7 mouse cellular contexts compared by ENCODE assay signal in genomic region chr5:135933222-135933899, GRCm38 (mm10). TPM values are rescaled to one million over a fixed set of nuclear protein-coding genes. Genes with fewer than 3 reads are reported as not detected.
DNase-seq lines count a peak whose midpoint lies in the region; ATAC-seq and TF ChIP-seq lines count a peak whose summit lies in the region.

No protein-coding gene starts in this region.

- ATAC-seq in lung, embryonic 16.5 days (ENCODE audit: low read depth) = no peak
- no peak for ATAC-seq in limb, embryonic 12.5 days (ENCODE audit: insufficient number of reproducible peaks, insufficient read depth, low FRiP score, low TSS enrichment, low read depth)

- H3K4me3 ChIP-seq in lung, embryonic 16.5 days (ENCODE audit: low read length) = peak overlapping the region; percentile 72
- H3K4me3 ChIP-seq in embryonic fibroblast, embryonic 13.5 days (ENCODE audit: insufficient read depth, low read length) = peak overlapping the region; percentile 96
- peak overlapping the region; percentile 91 for H3K4me3 ChIP-seq in limb, embryonic 12.5 days (replicated peaks)
- peak overlapping the region; percentile 84 for H3K4me3 ChIP-seq in small intestine, adult 2 months (ENCODE audit: low read depth, low read length)

- H3K9me3 ChIP-seq in lung, embryonic 16.5 days (ENCODE audit: control insufficient read depth, low read length) = no peaks in the 10 kb centered on the region
- H3K9me3 ChIP-seq in limb, embryonic 12.5 days = no peaks in the 10 kb centered on the region

- no peaks in the 10 kb centered on the region for H3K27me3 ChIP-seq in lung, embryonic 16.5 days (ENCODE audit: control insufficient read depth, insufficient read depth, low read depth, low read length)
- H3K27me3 ChIP-seq in limb, embryonic 12.5 days = no peaks in the 10 kb centered on the region
- no peaks in the 10 kb centered on the region for H3K27me3 ChIP-seq in small intestine, adult 2 months (ENCODE audit: control insufficient read depth, insufficient read depth, low read length)

- H3K27ac ChIP-seq in lung, embryonic 16.5 days (ENCODE audit: low read length) = peak overlapping the region; percentile 97
- H3K27ac ChIP-seq in embryonic fibroblast, embryonic 13.5 days (ENCODE audit: insufficient read depth, low read length) = no peak overlapping the region
- peak overlapping the region; percentile 97 for H3K27ac ChIP-seq in limb, embryonic 12.5 days
- H3K27ac ChIP-seq in small intestine, adult 2 months (ENCODE audit: insufficient read depth, low read depth, low read length) = no peak overlapping the region

- no peak for DNase-seq in lung, postnatal 10 days
- DNase-seq in urinary bladder, adult 2 months (ENCODE audit: low spot score) = no peak
- no peak for DNase-seq in thymus, postnatal 14 days

- no peak for TF ChIP-seq POLR2A in embryonic fibroblast, embryonic 13.5 days (IDR thresholded peaks at IDR 0.05; ENCODE audit: low read depth, low read length)
- TF ChIP-seq POLR2A in small intestine, adult 2 months (IDR thresholded peaks at IDR 0.05; ENCODE audit: low read depth, low read length) = no peak

- H3K9ac ChIP-seq in lung, embryonic 16.5 days (ENCODE audit: low read length) = peak overlapping the region; percentile 82
- peak overlapping the region; percentile 88 for H3K9ac ChIP-seq in limb, embryonic 12.5 days (replicated peaks)

- peaks cover 10% of the 10 kb centered on the region for H3K4me1 ChIP-seq in lung, embryonic 16.5 days (replicated peaks; ENCODE audit: control insufficient read depth, insufficient read depth, low read length)
- peaks cover 4% of the 10 kb centered on the region; the same call in 1 of the 2 replicates for H3K4me1 ChIP-seq in embryonic fibroblast, embryonic 13.5 days (ENCODE audit: control insufficient read depth, insufficient read depth, low read length)
- peaks cover 12% of the 10 kb centered on the region for H3K4me1 ChIP-seq in limb, embryonic 12.5 days (replicated peaks)
- H3K4me1 ChIP-seq in small intestine, adult 2 months (ENCODE audit: control insufficient read depth, insufficient read depth, insufficient read length, low read length) = peaks cover 5% of the 10 kb centered on the region; the same call in 1 of the 2 replicates

- peak overlapping the region; percentile 66 for H3K4me2 ChIP-seq in lung, embryonic 16.5 days (ENCODE audit: low read depth, low read length)
- peak overlapping the region; percentile 71 for H3K4me2 ChIP-seq in limb, embryonic 12.5 days

- 8% methylated on average over 11 of the region's 12 CpGs for WGBS in lung, embryonic 16.5 days
- 17% methylated on average over 12 of the region's 12 CpGs for WGBS in limb, embryonic 12.5 days
- WGBS in small intestine, adult 2 months = 8% methylated on average over 12 of the region's 12 CpGs

- no peak for TF ChIP-seq CTCF in embryonic fibroblast, embryonic 13.5 days (IDR thresholded peaks at IDR 0.05; ENCODE audit: borderline replicate concordance, insufficient read depth, low read length)
- no peak for TF ChIP-seq CTCF in small intestine, adult 2 months (IDR thresholded peaks at IDR 0.05; ENCODE audit: extremely low read depth, insufficient read length, insufficient replicate concordance, low read depth, low read length)

- peaks cover 14% of the 10 kb centered on the region for H3K36me3 ChIP-seq in lung, embryonic 16.5 days (ENCODE audit: control insufficient read depth, insufficient read depth, low read length)
- peaks cover 39% of the 10 kb centered on the region for H3K36me3 ChIP-seq in limb, embryonic 12.5 days
- H3K36me3 ChIP-seq in small intestine, adult 2 months (ENCODE audit: control insufficient read depth, insufficient read depth, low read length) = peaks cover 22% of the 10 kb centered on the region

RNA-seq across cellular contexts. Expression of gene Ywhag, which starts 1.1 kb away (rescaled TPM):
- 150 and 155 TPM in 2 replicates for polyA plus RNA-seq in lung, embryonic 16.5 days (2015; fragmentation: Nextera tagmentation; extraction: Ambion mirVana)
- 255 and 333 TPM in 2 replicates for polyA plus RNA-seq in embryonic fibroblast, embryonic 13.5 days (2011; ENCODE audit: insufficient read length, low read depth, missing spikeins)
- 180 and 182 TPM in 2 replicates for polyA plus RNA-seq in limb, embryonic 12.5 days (2016; fragmentation: Nextera tagmentation; extraction: Ambion mirVana)
- polyA plus RNA-seq in small intestine, adult 2 months (2012; rRNA removed) = 21.2 and 27.3 TPM in 2 replicates
- polyA plus RNA-seq in urinary bladder, adult 2 months (2012; rRNA removed) = 54.0 and 76.6 TPM in 2 replicates

RNA-seq across cellular contexts. Expression of gene Ssc4d, which starts 41.0 kb away (rescaled TPM):
- 3.0 and 3.2 TPM in 2 replicates for polyA plus RNA-seq in lung, embryonic 16.5 days (2015; fragmentation: Nextera tagmentation; extraction: Ambion mirVana)
- 3.2 and 3.3 TPM in 2 replicates for polyA plus RNA-seq in embryonic fibroblast, embryonic 13.5 days (2011; ENCODE audit: insufficient read length, low read depth, missing spikeins)
- 4.8 and 5.6 TPM in 2 replicates for polyA plus RNA-seq in limb, embryonic 12.5 days (2016; fragmentation: Nextera tagmentation; extraction: Ambion mirVana)
- polyA plus RNA-seq in small intestine, adult 2 months (2012; rRNA removed) = 3.6 and 3.9 TPM in 2 replicates
- 3.4 and 4.2 TPM in 2 replicates for polyA plus RNA-seq in urinary bladder, adult 2 months (2012; rRNA removed)

RNA-seq across cellular contexts. Expression of gene Hspb1, which starts 45.6 kb away (rescaled TPM):
- polyA plus RNA-seq in lung, embryonic 16.5 days (2015; fragmentation: Nextera tagmentation; extraction: Ambion mirVana) = 126 and 127 TPM in 2 replicates
- polyA plus RNA-seq in embryonic fibroblast, embryonic 13.5 days (2011; ENCODE audit: insufficient read length, low read depth, missing spikeins) = 124 and 337 TPM in 2 replicates
- polyA plus RNA-seq in limb, embryonic 12.5 days (2016; fragmentation: Nextera tagmentation; extraction: Ambion mirVana) = 59.6 and 66.8 TPM in 2 replicates
- polyA plus RNA-seq in small intestine, adult 2 months (2012; rRNA removed) = 91.6 and 121 TPM in 2 replicates
- 816 and 846 TPM in 2 replicates for polyA plus RNA-seq in urinary bladder, adult 2 months (2012; rRNA removed)

RNA-seq across cellular contexts. Expression of gene Zp3, which starts 46.5 kb away (rescaled TPM):
- polyA plus RNA-seq in lung, embryonic 16.5 days (2015; fragmentation: Nextera tagmentation; extraction: Ambion mirVana) = 0.16 and 0.19 TPM in 2 replicates
- not detected in 2 replicates for polyA plus RNA-seq in embryonic fibroblast, embryonic 13.5 days (2011; ENCODE audit: insufficient read length, low read depth, missing spikeins)
- not detected in 2 replicates for polyA plus RNA-seq in limb, embryonic 12.5 days (2016; fragmentation: Nextera tagmentation; extraction: Ambion mirVana)
- not detected in 2 replicates for polyA plus RNA-seq in small intestine, adult 2 months (2012; rRNA removed)
- not detected in 2 replicates for polyA plus RNA-seq in urinary bladder, adult 2 months (2012; rRNA removed)

Comparison
In these comparisons a context has a peak if more than half of its experiments do, and no peak if none do; other contexts are left out.
1. H3K27ac ChIP-seq: peak in lung, embryonic 16.5 days (single experiment) and limb, embryonic 12.5 days (single experiment); none in embryonic fibroblast, embryonic 13.5 days (single experiment) and small intestine, adult 2 months (single experiment).
2. Peak in every context shown above with its lines, with median percentiles within 50 percentile points of each other: H3K4me3 ChIP-seq.